Mouse (Mus musculus) adrenal gland, postnatal 10 days (tissue): Measurements from ENCODE around the gene Ggta1. TPM values are rescaled to one million over a fixed set of nuclear protein-coding genes. Genes with fewer than 3 reads are reported as not detected.

ENCODE experiments used
- DNase-seq: peaks from one replicate; pipeline ENCODE4 v3.0.0; 2021; ENCODE audit warnings: mixed read lengths
- total RNA-seq, 2 experiments: library from RNA; stranded (reverse); gene quantifications; 2 replicates each; pipeline ENCODE4 v1.2.3; 2021

Gene Ggta1
- total RNA-seq, 2 experiments from 2014 or later, result 15.1 to 16.5 TPM

GRCm38 (mm10) chr2:35400739-35401138 lies 62.3 kb downstream of the Ggta1 start:
- no peak for DNase-seq

GRCm38 (mm10) chr2:35398184-35398828 lies 64.7 kb downstream of the Ggta1 start:
- DNase-seq, result no peak

GRCm38 (mm10) chr2:35397590-35398173 lies 65.3 kb downstream of the Ggta1 start:
- DNase-seq, result peak; percentile 77

GRCm38 (mm10) chr2:35397096-35397495 lies 65.9 kb downstream of the Ggta1 start, which contains the start of gene 4930402F06Rik:
Gene 4930402F06Rik, minus strand, starts transcription at chr2:35397175.
- no peak for DNase-seq

- DNase-seq, result peak; percentile 46
These were observed 77.6 kb downstream of the Ggta1 start for GRCm38 (mm10) chr2:35385441-35385871.

- DNase-seq, result no peak
These were observed 83.7 kb downstream of the Ggta1 start for GRCm38 (mm10) chr2:35379306-35379705.

GRCm38 (mm10) chr2:35377600-35377999 lies 85.4 kb downstream of the Ggta1 start:
- DNase-seq, result no peak

GRCm38 (mm10) chr2:35373003-35373402 lies 90.0 kb downstream of the Ggta1 start:
- DNase-seq, result peak; percentile 33

GRCm38 (mm10) chr2:35370686-35371085 lies 92.3 kb downstream of the Ggta1 start:
- no peak for DNase-seq

GRCm38 (mm10) chr2:35367629-35368028 lies 95.4 kb downstream of the Ggta1 start, which contains the start of gene 4930568D16Rik:
Gene 4930568D16Rik, minus strand, starts transcription at chr2:35367729.
- no peak for DNase-seq

Other genes with a start within 250 kb of the Ggta1 start
- gene Gsn, start 206.9 kb downstream of the Ggta1 start, total RNA-seq, result 100 to 1,000 TPM; 161 to 192 TPM
- gene Stom, start 126.3 kb downstream of the Ggta1 start, total RNA-seq, result 10 to 100 TPM; 69.7 to 83.4 TPM
- gene 4930568D16Rik, start 95.5 kb downstream of the Ggta1 start, total RNA-seq, result not detected
- gene 4930402F06Rik, start 66.1 kb downstream of the Ggta1 start, total RNA-seq, result not detected
- gene Dab2ip, start 95.0 kb upstream of the Ggta1 start, total RNA-seq, result 10 to 100 TPM; 55.2 to 69.6 TPM